Mouse (Mus musculus): ENCODE data around the gene Gjd3. TPM values are rescaled to one million over a fixed set of nuclear protein-coding genes. Genes with fewer than 3 reads are reported as not detected.
A peak's percentile ranks its signal among the peaks of the same experiment; 100 is the strongest.
"Not testable (repeated sequence)": the region's sequence is repeated elsewhere in the genome, so short reads cannot be mapped to it uniquely, and the experiment has no call there.

Gene Gjd3
- polyA plus RNA-seq (2015; fragmentation: Nextera tagmentation; extraction: Ambion mirVana): 0.27 and 0.51 TPM in 2 replicates

DNA sequence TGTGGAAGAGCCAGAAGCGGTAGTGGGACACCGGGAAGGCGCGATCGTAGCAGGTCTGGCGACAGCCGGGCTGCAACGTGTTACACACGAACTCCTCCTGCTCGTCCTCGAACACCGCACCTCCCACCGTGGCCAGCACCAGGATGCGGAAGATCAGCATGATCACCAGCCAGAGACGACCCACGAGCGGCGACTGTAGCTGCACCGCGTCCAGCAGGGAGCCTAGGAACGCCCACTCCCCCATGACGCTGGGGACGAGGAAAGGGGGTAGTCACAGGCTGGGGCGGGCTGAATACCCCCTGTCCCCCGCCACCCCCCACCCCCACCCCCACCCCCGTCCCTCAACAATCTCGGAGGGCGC is at the start of gene Gjd3:
Gene Gjd3 (minus strand): TSS at position 244 of the 361 bp plus-strand sequence.
- DNase-seq (ENCODE audit: low spot score): no peak

DNA sequence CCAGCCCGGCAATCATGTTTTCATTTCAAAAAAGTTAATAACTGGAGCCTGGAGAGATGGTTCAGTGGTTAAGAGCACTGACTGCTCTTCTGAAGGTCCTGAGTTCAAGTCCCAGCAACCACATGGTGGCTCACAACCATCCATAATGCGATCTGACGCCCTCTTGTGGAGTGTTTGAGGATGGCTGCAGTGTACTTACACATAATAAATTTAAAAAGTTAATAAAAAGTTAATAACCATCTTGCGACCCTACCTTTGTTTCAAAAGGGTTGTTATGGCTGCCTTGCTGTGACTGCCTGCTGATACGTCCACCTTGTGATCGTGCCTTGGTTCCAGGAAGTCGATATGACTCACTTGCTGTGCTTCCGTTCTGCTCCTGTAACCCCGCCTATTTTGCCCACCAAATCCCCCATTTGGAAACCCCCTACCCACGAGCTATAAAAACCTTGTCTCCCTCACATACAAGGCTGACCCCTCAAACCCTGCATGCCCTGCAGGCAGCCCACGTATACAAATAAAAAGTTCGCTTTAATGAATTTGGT is 44.2 kb upstream of the Gjd3 start:
- DNase-seq (ENCODE audit: low spot score): no peak

DNA sequence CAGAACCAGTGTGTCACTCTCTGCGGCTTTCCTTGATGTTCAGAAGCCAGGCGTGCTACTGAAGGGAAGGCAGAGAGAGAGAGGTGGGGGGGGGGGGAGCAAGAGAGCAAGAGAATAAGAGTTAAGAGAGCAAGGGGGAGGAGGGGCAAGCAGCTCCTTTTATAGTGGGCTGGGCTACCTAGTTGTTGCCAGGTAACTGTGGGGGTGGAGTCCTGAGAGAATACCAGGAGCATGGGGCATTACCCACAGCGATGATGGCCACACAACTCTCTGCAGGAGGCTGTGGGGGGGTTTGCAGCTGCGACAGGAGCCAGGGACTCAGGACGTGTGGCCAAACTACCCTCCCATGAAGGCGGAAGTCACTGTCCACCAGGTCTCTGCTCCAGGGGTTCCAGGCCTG is 43.1 kb upstream of the Gjd3 start:
- DNase-seq (ENCODE audit: low spot score): no peak

DNA sequence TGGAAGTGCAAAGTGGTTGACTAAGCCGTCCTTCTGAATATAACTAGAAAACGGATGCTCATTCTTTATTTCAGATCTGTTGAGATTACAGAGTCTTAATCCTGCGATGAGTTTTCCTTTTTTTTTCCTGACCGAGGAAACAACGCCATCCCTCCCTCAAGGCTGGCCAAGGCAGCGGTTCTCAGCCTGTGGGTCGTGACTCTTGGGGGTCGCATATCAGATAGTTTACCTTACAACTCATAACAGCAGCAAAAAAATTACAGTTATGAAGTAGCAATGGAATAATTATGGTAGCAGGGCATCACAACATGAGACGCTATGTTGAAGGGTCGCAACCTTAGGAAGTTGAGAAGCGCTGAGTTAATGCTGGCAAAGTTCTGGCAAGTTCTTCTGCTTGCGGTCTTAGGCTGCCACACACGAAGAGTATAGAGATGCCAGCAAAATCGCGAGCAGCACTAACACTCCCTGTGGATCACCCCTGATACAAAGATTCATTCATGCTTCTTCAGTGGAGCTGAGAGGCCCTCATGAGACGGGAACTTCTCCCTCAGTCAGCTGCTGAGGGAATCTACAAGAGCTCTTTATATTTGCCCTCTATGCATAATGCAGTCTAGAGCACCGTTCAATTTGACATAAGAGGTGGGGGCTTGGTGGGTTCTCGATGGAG is 41.8 kb upstream of the Gjd3 start:
- peak; percentile 9 for DNase-seq (ENCODE audit: low spot score)

DNA sequence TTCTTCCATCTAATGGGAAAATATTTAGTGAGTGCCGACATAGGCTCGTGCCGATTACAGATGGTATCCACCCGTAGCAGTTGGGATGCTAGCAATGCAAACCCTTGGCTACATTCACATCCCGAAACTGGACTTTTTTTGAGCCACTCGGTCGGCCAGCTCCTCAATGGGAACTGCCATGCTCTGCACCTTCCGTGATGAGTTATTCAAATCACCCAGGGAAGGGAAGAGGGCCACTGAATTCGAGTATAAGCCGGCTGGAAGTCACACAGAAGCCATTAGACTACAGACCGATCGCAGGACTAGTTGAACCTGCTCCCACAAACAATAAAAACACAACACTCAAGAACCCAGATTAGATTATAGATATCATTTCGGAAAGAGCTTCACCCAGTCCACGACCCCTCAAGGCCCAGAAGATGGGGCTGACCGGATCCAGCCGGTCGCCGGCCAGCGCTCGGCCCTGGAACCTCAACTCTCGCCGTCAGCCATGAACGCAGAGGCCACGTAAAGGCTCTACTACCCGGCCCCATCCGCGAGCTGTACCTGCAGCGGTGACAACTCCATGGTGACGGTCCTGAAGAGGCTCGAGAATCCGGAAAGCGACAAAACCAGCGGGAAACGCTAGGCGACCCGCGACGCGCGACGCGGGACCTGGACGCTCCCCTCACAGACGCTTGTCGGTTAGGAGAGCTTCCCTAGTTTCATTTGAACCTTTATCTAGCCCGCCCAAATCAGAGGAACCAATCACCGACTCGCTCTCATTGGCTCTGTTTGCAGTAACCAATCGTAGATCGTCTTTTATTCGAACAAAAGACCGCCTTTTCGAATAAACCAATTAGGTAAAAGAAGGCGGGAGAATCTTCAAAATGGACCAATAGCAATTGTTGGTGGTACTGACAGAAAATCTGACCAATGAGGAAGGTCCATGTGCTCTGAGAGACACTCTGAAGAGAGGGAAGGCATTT is 41.0 kb upstream of the Gjd3 start, which contains the start of gene Top2a:
Gene Top2a (minus strand): TSS at position 690 of the 968 bp plus-strand sequence.
- DNase-seq (ENCODE audit: low spot score): peak; percentile 100

DNA sequence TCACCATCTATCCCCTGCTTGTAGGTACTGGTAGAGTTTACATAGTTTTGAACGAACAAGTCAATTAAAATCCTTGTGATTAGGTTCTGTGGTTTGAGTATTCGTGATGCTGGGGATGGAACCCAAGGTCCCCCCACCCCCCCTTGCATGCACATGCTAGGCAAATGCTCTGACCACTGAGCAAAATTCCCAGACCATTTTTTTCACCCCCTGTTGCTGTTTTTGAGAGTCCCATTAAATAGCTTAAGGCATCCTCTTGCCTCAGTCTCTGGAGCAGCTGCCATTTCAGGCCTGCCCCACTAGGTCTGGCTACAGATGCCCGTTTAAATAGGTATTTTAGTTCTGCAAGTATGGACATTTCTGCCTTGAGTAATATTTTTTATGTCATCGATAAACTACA is 40.3 kb upstream of the Gjd3 start:
- DNase-seq (ENCODE audit: low spot score): peak; percentile 11

DNA sequence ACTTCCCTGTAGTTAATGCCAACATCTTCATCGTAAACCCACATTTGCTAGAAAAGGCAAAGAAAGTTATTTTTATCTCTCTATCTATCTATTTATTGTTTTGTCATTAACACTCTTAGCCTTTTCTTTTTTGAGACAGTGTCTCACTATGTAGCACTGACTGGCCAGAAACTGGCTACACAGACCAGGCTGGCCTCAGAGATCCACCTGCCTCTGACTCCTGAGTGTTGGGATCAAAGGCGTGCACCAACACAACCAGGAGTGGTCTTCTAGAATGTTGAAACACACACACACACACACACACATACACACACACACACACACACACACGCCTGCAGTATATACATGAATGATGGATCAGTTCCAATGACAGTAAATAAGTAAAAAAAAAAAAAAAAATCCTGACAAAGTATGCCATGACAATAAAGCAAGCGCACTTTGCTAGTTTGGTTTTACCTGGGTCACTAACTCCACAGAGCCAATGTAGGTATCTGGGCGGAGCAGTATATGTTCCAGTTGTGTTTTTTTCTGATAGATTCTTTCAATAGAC is 39.6 kb upstream of the Gjd3 start:
- DNase-seq (ENCODE audit: low spot score): no peak

DNA sequence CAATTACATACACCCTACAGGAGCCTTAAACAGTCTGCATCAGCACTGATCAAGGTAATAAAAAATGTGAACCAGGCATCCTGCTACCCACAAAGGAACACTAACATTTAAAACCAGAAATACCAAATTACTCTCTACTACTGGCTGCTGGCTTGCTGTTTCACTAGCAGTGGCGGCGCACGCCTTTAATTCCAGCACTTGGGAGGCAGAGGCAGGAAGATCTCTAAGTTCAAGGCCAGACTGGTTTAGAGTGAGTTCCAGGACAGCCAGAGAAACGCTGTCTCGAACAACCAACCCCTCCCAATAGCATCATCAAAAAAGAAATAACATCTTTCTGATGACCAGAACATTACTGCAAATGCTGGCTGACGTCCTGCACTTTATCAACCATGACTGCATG is 37.0 kb upstream of the Gjd3 start:
- no peak for DNase-seq (ENCODE audit: low spot score)

DNA sequence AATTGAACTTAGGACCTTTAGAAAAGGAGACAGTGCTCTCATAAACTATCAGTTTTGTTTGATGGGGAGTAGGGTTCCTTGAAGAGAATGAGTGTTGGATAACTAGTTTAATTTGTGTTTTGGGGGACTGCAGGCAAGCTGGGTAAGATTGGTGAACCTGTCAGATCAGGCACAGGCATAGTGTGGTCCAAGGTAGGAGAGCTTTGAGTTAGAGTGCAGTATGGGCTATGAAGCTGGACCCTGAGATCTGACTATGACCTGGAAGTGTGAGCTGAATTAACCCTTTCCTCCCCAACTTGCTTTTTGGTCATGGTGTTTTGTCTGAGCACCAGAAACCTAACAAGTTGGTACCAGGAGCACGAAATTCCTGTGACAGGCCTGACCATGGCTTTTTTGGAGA is 31.0 kb upstream of the Gjd3 start:
- no peak for DNase-seq (ENCODE audit: low spot score)

DNA sequence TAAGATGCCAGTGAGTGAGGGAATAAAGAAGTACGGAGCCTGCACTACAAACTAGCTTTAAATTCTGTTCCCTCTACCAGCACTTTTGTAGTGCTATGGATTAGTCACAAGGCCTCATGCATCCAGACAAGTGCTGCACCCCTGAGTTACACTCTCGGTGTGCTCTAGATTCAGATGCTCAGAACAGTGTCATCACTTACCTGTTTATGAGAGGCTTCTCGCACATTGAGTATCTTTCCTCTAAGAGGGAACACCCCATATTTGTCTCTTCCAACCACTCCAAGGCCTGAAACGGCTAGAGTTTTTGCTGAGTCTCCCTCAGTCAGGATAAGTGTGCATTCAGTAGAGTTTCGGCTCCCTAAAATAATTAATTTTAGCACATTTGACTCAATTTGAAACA is 27.9 kb upstream of the Gjd3 start:
- no peak for DNase-seq (ENCODE audit: low spot score)

DNA sequence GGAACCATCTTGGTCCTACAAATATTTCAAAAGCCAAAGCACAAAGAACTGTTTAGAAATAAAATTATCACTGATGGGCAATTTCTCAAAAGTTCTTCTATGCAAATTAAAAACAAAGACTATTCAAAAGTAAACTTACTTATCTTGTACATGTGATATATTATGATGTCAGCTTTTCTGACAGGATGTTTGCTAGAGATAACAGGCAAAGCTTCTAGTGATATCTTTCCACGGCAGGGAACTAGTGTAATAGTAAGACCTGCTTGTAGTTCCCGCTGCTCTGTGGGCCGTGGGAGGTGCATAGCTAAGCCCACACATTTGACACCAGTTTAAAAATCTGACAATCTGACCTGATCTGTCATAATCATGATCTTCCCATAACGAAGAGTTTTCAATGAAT is 27.3 kb upstream of the Gjd3 start:
- DNase-seq (ENCODE audit: low spot score): no peak

DNA sequence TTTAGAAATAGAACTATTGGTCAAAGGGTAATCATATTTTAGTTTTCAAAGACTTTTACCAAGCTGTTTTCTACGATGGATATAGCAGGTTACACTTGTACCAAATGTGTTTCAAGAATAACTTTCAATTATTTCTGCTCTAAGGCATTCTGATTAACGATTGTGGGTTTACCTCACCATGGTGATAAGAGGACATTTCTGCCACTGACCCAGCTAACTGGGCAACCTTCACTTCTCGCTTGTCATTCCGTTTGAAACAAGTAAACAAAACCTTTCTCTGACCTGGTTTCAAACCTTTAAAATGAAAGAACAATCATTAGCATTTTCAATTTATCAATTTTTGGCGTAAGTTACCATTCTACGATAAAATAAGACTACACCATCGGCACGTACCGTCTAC is 24.0 kb upstream of the Gjd3 start:
- no peak for DNase-seq (ENCODE audit: low spot score)

DNA sequence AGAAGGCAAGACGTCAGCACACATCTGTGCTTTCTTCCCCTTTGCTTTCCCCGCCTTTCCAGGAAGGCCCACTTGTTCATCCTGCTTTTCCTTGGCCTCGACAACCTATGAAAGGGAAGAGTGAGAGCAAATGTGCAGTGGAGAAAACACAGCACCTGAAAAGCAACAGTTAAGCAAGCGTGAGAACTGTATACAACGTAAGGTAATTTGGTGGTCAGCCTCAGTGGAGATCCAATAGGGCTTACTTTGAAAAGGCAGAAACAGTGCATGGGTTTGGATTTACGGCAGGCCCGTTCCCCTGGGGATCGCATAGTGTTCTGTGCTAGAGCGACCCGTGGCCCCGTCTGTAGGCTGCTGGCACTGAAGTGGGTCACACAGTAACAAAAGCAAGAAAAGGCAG is 16.4 kb upstream of the Gjd3 start:
- DNase-seq (ENCODE audit: low spot score): no peak

DNA sequence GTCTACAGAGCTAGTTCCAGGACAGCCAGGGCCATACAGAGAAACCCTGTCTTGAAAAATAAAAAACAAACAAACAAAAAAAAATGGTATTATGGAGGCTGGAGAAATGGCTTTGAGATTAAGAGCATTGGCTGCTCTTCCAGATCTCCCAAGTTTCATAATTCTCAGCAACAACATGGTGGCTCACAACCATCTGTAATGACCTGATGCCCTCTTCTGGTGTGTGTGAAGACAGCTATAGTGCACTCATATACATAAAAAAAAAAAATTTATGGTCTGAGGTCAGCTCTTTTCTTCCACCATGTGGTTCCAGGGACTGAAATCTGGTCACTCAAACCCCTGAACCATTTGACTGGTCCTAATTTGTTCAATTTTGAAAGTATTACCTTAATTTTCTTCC is 16.0 kb upstream of the Gjd3 start:
- no peak for DNase-seq (ENCODE audit: low spot score)

DNA sequence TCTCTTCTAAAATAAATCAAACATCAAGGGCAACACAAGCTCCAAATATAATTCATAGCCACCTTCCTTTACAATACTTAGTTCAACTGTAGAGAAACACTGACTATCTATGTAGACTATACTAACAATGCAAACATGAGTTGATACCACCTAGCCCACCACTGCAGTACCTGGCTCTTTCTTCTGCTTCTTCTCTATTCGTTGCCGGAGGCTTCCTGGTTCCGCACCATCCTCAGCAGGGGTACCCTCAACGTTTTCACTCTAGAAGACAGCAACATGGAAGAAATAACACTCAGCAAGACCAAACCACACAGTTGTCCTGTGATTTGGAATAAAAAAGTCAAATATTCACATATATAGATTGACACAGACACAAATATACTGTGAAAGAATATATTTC is 14.8 kb upstream of the Gjd3 start:
- no peak for DNase-seq (ENCODE audit: low spot score)

DNA sequence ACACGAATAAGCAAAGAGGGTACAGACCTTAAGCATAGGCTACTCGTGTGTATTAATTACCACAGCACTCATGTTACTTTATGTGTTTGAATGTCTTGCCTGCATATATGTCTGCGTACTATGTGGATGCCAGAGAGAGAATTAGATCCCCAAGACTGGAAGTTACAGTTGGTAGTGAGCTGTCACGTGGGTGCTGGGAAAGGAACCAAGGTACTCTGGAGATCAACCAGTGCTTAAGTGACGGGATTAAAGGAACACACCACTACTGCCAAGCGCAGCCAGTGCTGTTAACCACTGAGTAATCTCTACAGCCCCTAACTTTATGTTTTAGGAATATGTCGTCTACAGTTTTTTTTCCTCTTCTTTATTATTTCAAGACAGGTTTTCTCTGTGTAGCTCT is 13.2 kb upstream of the Gjd3 start:
- no peak for DNase-seq (ENCODE audit: low spot score)

DNA sequence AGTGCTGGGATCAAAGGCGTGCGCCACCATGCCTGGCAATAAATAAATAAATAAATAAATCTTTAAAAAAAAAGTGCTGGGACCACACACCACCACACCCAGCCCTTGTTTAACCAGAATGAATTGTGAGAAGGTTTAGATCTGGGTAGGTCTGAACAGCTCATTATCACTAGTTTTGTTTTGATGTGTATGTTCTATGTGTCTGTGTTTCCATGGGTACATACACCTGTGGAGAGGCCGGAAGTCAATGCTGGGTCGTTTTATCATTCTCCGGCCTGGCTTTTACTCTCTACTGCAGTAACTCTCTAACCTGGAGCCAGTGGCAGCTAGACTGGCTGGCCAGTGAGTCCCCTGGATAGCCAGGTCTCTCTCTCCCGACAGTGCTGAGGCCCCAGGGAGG is 8.1 kb upstream of the Gjd3 start:
- DNase-seq (ENCODE audit: low spot score): no peak

DNA sequence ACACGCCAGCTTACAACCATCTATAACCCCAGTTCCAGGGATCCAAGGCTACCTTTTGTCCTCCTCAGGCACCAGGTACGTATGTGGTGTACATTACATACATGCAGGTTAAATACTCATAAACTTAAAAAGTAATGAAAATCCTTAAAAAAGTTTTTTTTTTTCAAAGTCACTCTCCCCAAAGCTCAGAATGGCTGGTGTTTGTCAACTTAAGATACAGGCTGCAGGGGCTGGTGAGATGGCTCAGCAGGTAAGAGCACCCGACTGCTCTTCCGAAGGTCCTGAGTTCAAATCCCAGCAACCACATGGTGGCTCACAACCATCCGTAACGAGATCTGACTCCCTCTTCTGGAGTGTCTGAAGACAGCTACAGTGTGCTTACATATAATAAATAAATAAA is 5.4 kb upstream of the Gjd3 start:
- DNase-seq (ENCODE audit: low spot score): not testable (repeated sequence)

DNA sequence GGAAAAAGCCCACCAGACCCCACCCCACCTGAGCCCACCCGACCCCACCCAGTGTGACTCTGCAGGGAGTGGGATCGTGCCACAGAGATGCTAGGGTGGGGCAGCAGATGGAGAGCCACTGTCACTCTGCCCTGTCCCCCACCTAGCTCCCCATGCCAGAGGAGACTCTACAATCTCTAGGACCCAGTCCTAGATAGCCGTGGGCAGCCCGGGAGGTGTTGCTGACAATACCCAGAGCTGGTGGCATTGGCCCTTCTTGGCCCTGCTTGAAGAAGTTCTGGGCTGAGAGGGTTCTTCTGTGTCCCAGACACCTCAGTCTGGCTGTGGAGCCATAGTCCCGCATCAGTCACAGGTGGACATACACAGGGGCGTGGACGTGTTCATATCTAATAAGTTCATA is 2.7 kb upstream of the Gjd3 start:
- DNase-seq (ENCODE audit: low spot score): no peak

DNA sequence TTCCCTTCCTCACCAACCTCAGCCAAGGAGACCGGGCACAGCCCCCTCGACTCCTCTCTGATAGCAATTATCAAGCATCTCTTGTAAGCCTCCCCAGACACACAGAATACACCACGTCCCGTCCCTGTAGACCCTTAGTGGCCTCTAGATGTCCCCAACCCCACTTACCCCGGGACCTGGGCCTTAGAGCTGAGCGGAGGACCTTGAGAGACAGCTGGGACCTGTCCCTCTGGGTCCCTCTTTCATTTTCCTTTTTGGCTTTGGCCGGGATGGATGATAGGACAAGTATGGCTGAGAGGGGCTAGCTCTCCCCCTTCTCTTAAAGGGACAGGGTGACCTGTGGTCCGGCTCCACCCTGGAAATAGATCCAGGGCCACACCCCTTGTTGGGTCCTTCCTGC is 735 bp upstream of the Gjd3 start:
- no peak for DNase-seq (ENCODE audit: low spot score)

DNA sequence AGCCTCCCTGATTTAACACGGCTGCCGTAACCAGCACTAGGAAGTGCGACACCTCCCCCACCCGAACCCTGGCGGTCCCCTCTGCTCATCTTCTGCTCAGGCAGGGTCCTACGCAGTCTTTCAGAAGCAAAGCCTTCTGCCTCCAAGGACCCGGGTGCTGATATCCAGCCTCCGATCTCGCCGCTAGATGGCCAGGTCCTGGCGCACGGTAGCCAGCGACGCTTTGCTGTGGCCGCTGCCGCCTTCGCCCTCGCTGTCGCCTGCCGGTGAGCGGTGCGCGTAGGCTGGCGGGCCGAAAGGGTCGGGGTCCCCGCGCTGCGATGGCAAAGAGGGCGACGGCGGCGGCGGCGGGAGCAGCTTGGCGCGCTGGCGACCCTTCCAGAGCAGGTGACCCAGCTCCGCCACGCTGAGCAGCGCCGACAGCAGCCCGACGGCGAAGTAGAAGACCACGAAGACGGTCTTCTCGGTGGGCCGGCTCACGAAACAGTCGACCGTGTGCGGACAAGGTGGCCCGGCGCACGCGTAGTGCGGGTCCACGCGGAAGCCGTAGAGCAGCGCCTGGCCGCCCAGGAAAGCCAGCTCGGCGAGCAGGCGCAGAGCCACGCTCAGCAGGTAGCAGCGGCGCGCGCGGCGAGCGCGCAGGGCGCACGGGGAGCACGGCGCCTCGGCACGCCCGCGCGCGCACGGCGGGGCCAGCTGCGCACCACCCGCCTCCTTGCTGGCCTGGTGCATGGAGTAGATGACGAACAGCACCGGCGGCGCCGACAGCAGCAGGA is 631 bp downstream of the Gjd3 start:
- peak; percentile 55 for DNase-seq (ENCODE audit: low spot score)
